21 mouse cellular contexts compared by ENCODE assay signal in the genomic region with DNA sequence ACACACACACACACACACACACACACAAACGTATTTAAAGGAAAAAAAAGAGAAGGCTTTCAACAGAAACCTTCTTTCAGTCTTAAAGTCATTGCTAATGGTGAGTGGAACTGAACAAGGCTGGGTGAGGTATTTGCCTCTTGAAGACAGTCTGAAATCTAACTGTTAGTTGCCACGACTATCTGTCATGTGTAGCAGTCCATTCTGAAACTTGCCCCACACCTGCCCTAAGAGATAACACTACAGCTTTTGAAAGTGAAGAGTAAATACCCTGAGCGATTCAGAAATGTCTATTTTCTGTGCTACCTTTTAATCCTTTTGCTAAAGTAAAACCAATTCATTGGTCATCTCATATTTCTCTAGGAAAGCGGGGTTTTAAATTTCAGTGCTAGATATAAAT. TPM values are rescaled to one million over a fixed set of nuclear protein-coding genes. Genes with fewer than 3 reads are reported as not detected.
DNase-seq lines count a peak whose midpoint lies in the region; ATAC-seq lines count a peak whose summit lies in the region.
"Had no signal": no experiment of that assay in that cellular context is flagged by ENCODE, and none has a peak within 500 bp of the region (broad histone marks: within the 10 kb centered on the region; RNA-seq: fewer than 3 reads in every experiment).

No protein-coding gene starts in this region.

- no peaks in the 10 kb centered on the region for H3K27me3 ChIP-seq in liver, embryonic 11.5 days (replicated peaks; ENCODE audit: control insufficient read depth, insufficient read depth, low read length)
- no peaks in the 10 kb centered on the region for H3K27me3 ChIP-seq in liver, embryonic 15.5 days
- H3K27me3 ChIP-seq: embryonic facial prominence, embryonic 15.5 days; forebrain, embryonic 12.5 days; heart, embryonic 12.5 days had no signal

- DNase-seq in c-Kit-positive CD71-positive TER-119-positive erythroid progenitor cells, embryonic 14.5 days (ENCODE audit: low spot score): peak; percentile 37
- DNase-seq in liver, embryonic 11.5 days (ENCODE audit: low spot score): no peak
- no peak for DNase-seq in left cerebral cortex, postnatal 4 days
- no peak for DNase-seq in gastrocnemius, postnatal 10 days
- DNase-seq in lung, postnatal 14 days: no peak
- DNase-seq: adrenal gland, postnatal 14 days; B cell, adult 2 months; cerebellum, adult 8-10 months; cerebellum, postnatal 14 days; embryo, embryonic 11 days; gastrocnemius, postnatal 14 days had no signal

- H3K4me2 ChIP-seq in liver, embryonic 11.5 days: no peak overlapping the region
- H3K4me2 ChIP-seq in liver, embryonic 15.5 days: peak overlapping the region; percentile 18; the same call in 1 of the 2 replicates
- H3K4me2 ChIP-seq: embryonic facial prominence, embryonic 15.5 days; forebrain, embryonic 12.5 days; heart, embryonic 12.5 days; hindbrain, embryonic 14.5 days had no signal

- no peak overlapping the region for H3K27ac ChIP-seq in liver, embryonic 11.5 days (ENCODE audit: low read depth, low read length)
- H3K27ac ChIP-seq in liver, embryonic 15.5 days (replicated peaks): peak overlapping the region; percentile 55; the same call in 1 of the 2 replicates
- H3K27ac ChIP-seq: embryonic facial prominence, embryonic 15.5 days; forebrain, embryonic 12.5 days; hindbrain, embryonic 10.5 days; hindbrain, embryonic 14.5 days had no signal

- H3K36me3 ChIP-seq in liver, embryonic 11.5 days (ENCODE audit: control insufficient read depth, insufficient read depth, low read length): peaks cover 5% of the 10 kb centered on the region
- peaks cover 16% of the 10 kb centered on the region for H3K36me3 ChIP-seq in liver, embryonic 15.5 days (replicated peaks)

- H3K4me3 ChIP-seq in liver, embryonic 11.5 days (ENCODE audit: low read depth, low read length): no peak overlapping the region
- no peak overlapping the region for H3K4me3 ChIP-seq in liver, embryonic 15.5 days (replicated peaks)
- H3K4me3 ChIP-seq: embryonic facial prominence, embryonic 15.5 days; forebrain, embryonic 12.5 days; heart, embryonic 12.5 days; hindbrain, embryonic 10.5 days had no signal

- H3K9ac ChIP-seq in liver, embryonic 11.5 days (ENCODE audit: low read depth, low read length): no peak overlapping the region
- H3K9ac ChIP-seq in liver, embryonic 15.5 days: no peak overlapping the region
- H3K9ac ChIP-seq: embryonic facial prominence, embryonic 15.5 days; forebrain, embryonic 12.5 days; heart, embryonic 12.5 days; hindbrain, embryonic 14.5 days had no signal

- ATAC-seq in liver, embryonic 11.5 days (replicated peaks; ENCODE audit: low FRiP score): peak; percentile 83
- peak; percentile 83 for ATAC-seq in liver, embryonic 15.5 days (ENCODE audit: insufficient read depth)
- peak; percentile 94 for ATAC-seq in megakaryocyte-erythroid progenitor cell, adult 5-6 weeks (replicated peaks; ENCODE audit: low FRiP score, low TSS enrichment, poor library complexity, severe bottlenecking)
- ATAC-seq: CD4-positive, CD25-positive, alpha-beta regulatory T cell, adult 4 months; forebrain, embryonic 16.5 days had no signal

- WGBS in liver, embryonic 11.5 days: 63% methylated on average over 4 of the region's 4 CpGs
- 44% methylated on average over 4 of the region's 4 CpGs for WGBS in liver, embryonic 15.5 days (ENCODE audit: insufficient replicate concordance)

- 0 out of 2 replicates have a peak, but pooled peaks cover 2% of the 10 kb centered on the region for H3K4me1 ChIP-seq in liver, embryonic 11.5 days (replicated peaks; ENCODE audit: control insufficient read depth, insufficient read depth, low read length)
- peaks cover 20% of the 10 kb centered on the region for H3K4me1 ChIP-seq in liver, embryonic 15.5 days (replicated peaks)
- H3K4me1 ChIP-seq: embryonic facial prominence, embryonic 15.5 days; forebrain, embryonic 12.5 days; heart, embryonic 12.5 days; hindbrain, embryonic 10.5 days had no signal

- intact Hi-C loops in left cerebral cortex, postnatal 4 days (cut with DNase I): no loop called here

- H3K9me3 ChIP-seq in liver, embryonic 11.5 days (ENCODE audit: control insufficient read depth, low read length): no peaks in the 10 kb centered on the region
- no peaks in the 10 kb centered on the region for H3K9me3 ChIP-seq in liver, embryonic 15.5 days (replicated peaks)
- H3K9me3 ChIP-seq: embryonic facial prominence, embryonic 15.5 days; forebrain, embryonic 12.5 days; G1E; heart, embryonic 12.5 days; hindbrain, embryonic 10.5 days had no signal

RNA-seq across cellular contexts. Expression of a gene that starts 23.9 kb away (rescaled TPM):
- polyA plus RNA-seq in liver, embryonic 11.5 days (2014; fragmentation: Nextera tagmentation; extraction: Ambion mirVana): 78.5 and 82.2 TPM in 2 replicates
- 22.5 and 24.2 TPM in 2 replicates for polyA plus RNA-seq in liver, embryonic 15.5 days (2015; fragmentation: Nextera tagmentation; extraction: Ambion mirVana)
- 71.4 and 78.4 TPM in 2 replicates for total RNA-seq in megakaryocyte-erythroid progenitor cell, adult 5-6 weeks (2014; fragmentation: Nextera tagmentation)
- total RNA-seq in megakaryocyte-erythroid progenitor cell, adult 5-6 weeks (2017): 124 and 126 TPM in 2 replicates
- total RNA-seq in left cerebral cortex, postnatal 4 days (2021): 100 to 1,000 TPM; 263 to 268 TPM
- 10 to 100 TPM; 54.5 to 62.8 TPM for total RNA-seq in gastrocnemius, postnatal 10 days (2021)
